Mouse (Mus musculus): ENCODE data around the gene Ndufaf2.

DNA sequence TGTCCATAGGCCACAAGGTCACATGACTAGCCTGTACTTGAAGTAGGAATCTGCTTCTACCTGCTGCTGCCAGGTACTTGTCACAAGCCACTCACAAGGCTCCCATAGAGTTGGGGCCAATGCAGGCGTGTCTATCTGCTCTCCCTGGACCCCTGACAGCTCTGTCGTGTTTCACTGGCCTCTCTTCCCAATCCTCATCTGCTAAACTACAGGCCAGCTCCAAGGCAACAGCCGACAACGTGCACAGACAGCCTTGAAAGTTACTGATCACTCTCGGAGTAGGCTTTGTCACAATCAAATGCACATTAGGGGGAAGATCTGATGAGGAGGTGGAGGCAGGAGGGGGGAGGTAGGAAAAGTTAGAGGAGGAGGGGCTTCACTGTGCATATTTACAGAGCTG is 95.5 kb downstream of the Ndufaf2 start:
- TF ChIP-seq POLR2A (IDR thresholded peaks at IDR 0.05; ENCODE audit: low read depth, low read length) (no peak), CTCF (IDR thresholded peaks at IDR 0.05; ENCODE audit: extremely low read depth, insufficient read depth, insufficient read length, insufficient replicate concordance) (no peak)
